Mouse (Mus musculus) heart, embryonic 10.5 days (tissue): Measurements from ENCODE around the gene Dcaf6. TPM values are rescaled to one million over a fixed set of nuclear protein-coding genes. Genes with fewer than 3 reads are reported as not detected.
A peak's percentile ranks its signal among the peaks of the same experiment; 100 is the strongest.

ENCODE experiments used
- DNase-seq: peaks from one replicate; pipeline ENCODE4 v3.0.0-alpha.2; 2017; ENCODE audit warnings: low spot score
- H3K27ac ChIP-seq: fragments of 300-500 bp; sonication (generic); 2 replicates; pipeline ENCODE4 v1.5.1; 2016; ENCODE audit warnings: mild to moderate bottlenecking
- H3K27me3 ChIP-seq: fragments of 300-500 bp; sonication (generic); 2 replicates; pipeline ENCODE4 v1.6.1; 2016; ENCODE audit warnings: mild to moderate bottlenecking; ENCODE audit not compliant: poor library complexity, insufficient read depth, severe bottlenecking
- H3K36me3 ChIP-seq: fragments of 300-500 bp; sonication (generic); 2 replicates; pipeline ENCODE4 v1.6.1; 2016; ENCODE audit warnings: mild to moderate bottlenecking, moderate library complexity
- H3K4me1 ChIP-seq: fragments of 300-500 bp; sonication (generic); 2 replicates; pipeline ENCODE4 v1.6.1; 2016; ENCODE audit warnings: mild to moderate bottlenecking
- H3K4me3 ChIP-seq: fragments of 300-500 bp; sonication (generic); 2 replicates; pipeline ENCODE4 v1.5.1; 2016; ENCODE audit warnings: mild to moderate bottlenecking, moderate library complexity
- H3K9me3 ChIP-seq: fragments of 300-500 bp; sonication (generic); 2 replicates; pipeline ENCODE4 v1.6.1; 2016; ENCODE audit warnings: mild to moderate bottlenecking, moderate library complexity
- WGBS: fragments of 180-500 bp; shearing (Covaris S2); methylation state at CpG from one replicate; pipeline ENCODE4 v1.1.7; 2016; 5-methylcytosine and 5-hydroxymethylcytosine counted together
- polyA plus RNA-seq: library from polyadenylated mRNA; unstranded; fragments of >200 nt; fragmentation: Nextera tagmentation; extraction: Ambion mirVana; gene quantifications from 2 replicates; pipeline ENCODE4 v1.2.1, GENCODE M21; 2016

Dcaf6 gene
- 8.7 and 11.8 TPM in 2 replicates for polyA plus RNA-seq

GRCm38 (mm10) chr1:165460360-165460800, at the start of gene Dcaf6, which contains the start of gene Mpc2:
Gene Dcaf6 (minus strand): TSS chr1:165460475.
Gene Mpc2 (plus strand): TSS chr1:165460637.
- no peaks in the 10 kb centered on the region for H3K36me3 ChIP-seq
- H3K4me1 ChIP-seq: peaks cover 8% of the 10 kb centered on the region
- peak within 1 kb of the TSS; percentile 95 for H3K27ac ChIP-seq
- DNase-seq: peak; percentile 99
- H3K9me3 ChIP-seq: no peaks in the 10 kb centered on the region
- no peaks in the 10 kb centered on the region for H3K27me3 ChIP-seq
- peak within 1 kb of the TSS; percentile 95 for H3K4me3 ChIP-seq
- 1% methylated on average over 37 of the region's 37 CpGs for WGBS

- Histone ChIP-seq H3K27ac (no peak overlapping the region), H3K27me3 (no peaks in the 10 kb centered on the region), H3K4me3 (no peak overlapping the region), H3K36me3 (no peaks in the 10 kb centered on the region), H3K4me1 (peaks cover 10% of the 10 kb centered on the region), H3K9me3 (no peaks in the 10 kb centered on the region)
- no peak for DNase-seq
- WGBS: 79% methylated on average over 6 of the region's 6 CpGs
These were observed 46.0 kb upstream of the Dcaf6 start for GRCm38 (mm10) chr1:165506303-165506702.

GRCm38 (mm10) chr1:165503307-165504024, 43.2 kb upstream of the Dcaf6 start:
- Histone ChIP-seq H3K36me3 (no peaks in the 10 kb centered on the region), H3K27me3 (no peaks in the 10 kb centered on the region), H3K9me3 (no peaks in the 10 kb centered on the region), H3K4me3 (no peak overlapping the region), H3K27ac (0 out of 2 replicates have a peak overlapping the region, but pooled peaks have one; percentile 23), H3K4me1 (peaks cover 10% of the 10 kb centered on the region)
- WGBS: 39% methylated on average over 10 of the region's 10 CpGs
- DNase-seq: no peak

GRCm38 (mm10) chr1:165498856-165499255, 38.6 kb upstream of the Dcaf6 start:
- no peaks in the 10 kb centered on the region for H3K27me3 ChIP-seq
- no peak for DNase-seq
- no peaks in the 10 kb centered on the region for H3K36me3 ChIP-seq
- WGBS: 61% methylated on average over 3 of the region's 3 CpGs
- H3K4me1 ChIP-seq: peaks cover 10% of the 10 kb centered on the region
- no peak overlapping the region for H3K4me3 ChIP-seq
- no peaks in the 10 kb centered on the region for H3K9me3 ChIP-seq
- H3K27ac ChIP-seq: no peak overlapping the region

GRCm38 (mm10) chr1:165489197-165489596, 28.9 kb upstream of the Dcaf6 start:
- no peaks in the 10 kb centered on the region for H3K9me3 ChIP-seq
- no peak for DNase-seq
- WGBS: 80% methylated on average over 4 of the region's 4 CpGs
- no peaks in the 10 kb centered on the region for H3K4me1 ChIP-seq
- no peak overlapping the region for H3K27ac ChIP-seq
- H3K27me3 ChIP-seq: no peaks in the 10 kb centered on the region
- no peaks in the 10 kb centered on the region for H3K36me3 ChIP-seq
- no peak overlapping the region for H3K4me3 ChIP-seq

GRCm38 (mm10) chr1:165486108-165486507, 25.8 kb upstream of the Dcaf6 start:
- no peak overlapping the region for H3K27ac ChIP-seq
- H3K4me3 ChIP-seq: no peak overlapping the region
- H3K4me1 ChIP-seq: no peaks in the 10 kb centered on the region
- WGBS: 91% methylated on average over 2 of the region's 2 CpGs
- no peaks in the 10 kb centered on the region for H3K27me3 ChIP-seq
- no peaks in the 10 kb centered on the region for H3K9me3 ChIP-seq
- no peak for DNase-seq
- peaks cover 11% of the 10 kb centered on the region; the same call in 1 of the 2 replicates for H3K36me3 ChIP-seq

GRCm38 (mm10) chr1:165484688-165485233, 24.5 kb upstream of the Dcaf6 start, which contains the start of gene Adcy10:
Gene Adcy10 (plus strand): TSS chr1:165485183.
- H3K9me3 ChIP-seq: no peaks in the 10 kb centered on the region
- H3K36me3 ChIP-seq: peaks cover 15% of the 10 kb centered on the region; the same call in 1 of the 2 replicates
- no peaks in the 10 kb centered on the region for H3K4me1 ChIP-seq
- H3K27ac ChIP-seq: no peak within 1 kb of the TSS
- H3K4me3 ChIP-seq: no peak within 1 kb of the TSS
- no peaks in the 10 kb centered on the region for H3K27me3 ChIP-seq
- 89% methylated on average over 8 of the region's 8 CpGs for WGBS
- DNase-seq: no peak

- no peak for DNase-seq
- H3K4me1 ChIP-seq: no peaks in the 10 kb centered on the region
- 87% methylated on average over 1 of the region's 1 CpGs for WGBS
These were observed 11.2 kb upstream of the Dcaf6 start for GRCm38 (mm10) chr1:165471490-165471889.

GRCm38 (mm10) chr1:165469717-165470116, 9.4 kb upstream of the Dcaf6 start:
- no peak overlapping the region for H3K4me3 ChIP-seq
- H3K36me3 ChIP-seq: no peaks in the 10 kb centered on the region
- H3K9me3 ChIP-seq: no peaks in the 10 kb centered on the region
- no peak for DNase-seq
- H3K27me3 ChIP-seq: no peaks in the 10 kb centered on the region
- no peaks in the 10 kb centered on the region for H3K4me1 ChIP-seq
- no peak overlapping the region for H3K27ac ChIP-seq

More at GRCm38 (mm10) chr1:165471490-165471889, 11.2 kb upstream of the Dcaf6 start:
- Histone ChIP-seq H3K36me3 (no peaks in the 10 kb centered on the region), H3K27ac (no peak overlapping the region), H3K4me3 (no peak overlapping the region), H3K9me3 (no peaks in the 10 kb centered on the region), H3K27me3 (no peaks in the 10 kb centered on the region)

- H3K4me3 ChIP-seq: no peak overlapping the region
- no peaks in the 10 kb centered on the region for H3K36me3 ChIP-seq
- no peaks in the 10 kb centered on the region for H3K27me3 ChIP-seq
- DNase-seq: no peak
- no peaks in the 10 kb centered on the region for H3K4me1 ChIP-seq
- H3K9me3 ChIP-seq: no peaks in the 10 kb centered on the region
- no peak overlapping the region for H3K27ac ChIP-seq
These were observed 8.7 kb upstream of the Dcaf6 start for GRCm38 (mm10) chr1:165468971-165469370.

- H3K4me1 ChIP-seq: peaks cover 8% of the 10 kb centered on the region
- no peaks in the 10 kb centered on the region for H3K27me3 ChIP-seq
- no peaks in the 10 kb centered on the region for H3K36me3 ChIP-seq
- no peak overlapping the region for H3K4me3 ChIP-seq
- 92% methylated on average over 3 of the region's 3 CpGs for WGBS
- H3K9me3 ChIP-seq: no peaks in the 10 kb centered on the region
- DNase-seq: no peak
- no peak overlapping the region for H3K27ac ChIP-seq
These were observed 4.3 kb upstream of the Dcaf6 start for GRCm38 (mm10) chr1:165464574-165464973.

- Histone ChIP-seq H3K9me3 (no peaks in the 10 kb centered on the region), H3K27ac (no peak overlapping the region), H3K36me3 (no peaks in the 10 kb centered on the region), H3K4me3 (no peak overlapping the region), H3K4me1 (peaks cover 8% of the 10 kb centered on the region), H3K27me3 (no peaks in the 10 kb centered on the region)
- WGBS: 87% methylated on average over 1 of the region's 1 CpGs
- DNase-seq: no peak
These were observed 2.6 kb upstream of the Dcaf6 start for GRCm38 (mm10) chr1:165462861-165463260.

- no peaks in the 10 kb centered on the region for H3K36me3 ChIP-seq
- DNase-seq: no peak
- WGBS: 5% methylated on average over 9 of the region's 9 CpGs
- H3K4me3 ChIP-seq: peak overlapping the region; percentile 95
- peaks cover 8% of the 10 kb centered on the region for H3K4me1 ChIP-seq
- no peaks in the 10 kb centered on the region for H3K9me3 ChIP-seq
- peak overlapping the region; percentile 95 for H3K27ac ChIP-seq
- H3K27me3 ChIP-seq: no peaks in the 10 kb centered on the region
These were observed 1.4 kb upstream of the Dcaf6 start for GRCm38 (mm10) chr1:165461681-165462080.
